Mouse (Mus musculus) forelimb bud, embryonic 11.5 days (tissue): ENCODE measurements at regions not wholly inside any gene's neighbourhood (a gene's known extent, or its start where the extent isn't known, plus 50 kb on each side); places are given as distances from the start of the nearest gene placed in this dataset.

Experiments
- DNase-seq: peaks from one replicate; pipeline ENCODE4 v3.0.0-alpha.2; 2012; ENCODE audit warnings: low read depth, low spot score

DNA sequence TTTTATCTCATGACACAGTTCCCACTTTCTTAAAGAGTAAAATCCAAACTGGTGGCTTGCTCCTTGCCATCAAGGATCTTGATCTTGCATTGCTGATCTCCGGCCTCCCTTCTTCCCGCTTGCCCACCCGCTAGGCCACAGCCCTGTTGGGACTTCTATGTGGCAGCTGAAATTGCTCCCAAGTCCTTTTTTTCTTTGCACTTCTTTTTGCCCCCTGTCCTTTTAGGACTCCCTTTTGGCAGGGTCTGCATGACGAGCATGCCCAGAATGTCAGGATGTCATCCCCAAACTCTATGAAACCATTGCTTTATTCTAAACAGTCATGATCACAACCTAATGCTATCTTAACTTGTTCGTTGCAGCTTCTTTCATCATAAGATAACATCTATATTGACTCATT, 588.6 kb downstream of the Tox3 start:
- no peak for DNase-seq

DNA sequence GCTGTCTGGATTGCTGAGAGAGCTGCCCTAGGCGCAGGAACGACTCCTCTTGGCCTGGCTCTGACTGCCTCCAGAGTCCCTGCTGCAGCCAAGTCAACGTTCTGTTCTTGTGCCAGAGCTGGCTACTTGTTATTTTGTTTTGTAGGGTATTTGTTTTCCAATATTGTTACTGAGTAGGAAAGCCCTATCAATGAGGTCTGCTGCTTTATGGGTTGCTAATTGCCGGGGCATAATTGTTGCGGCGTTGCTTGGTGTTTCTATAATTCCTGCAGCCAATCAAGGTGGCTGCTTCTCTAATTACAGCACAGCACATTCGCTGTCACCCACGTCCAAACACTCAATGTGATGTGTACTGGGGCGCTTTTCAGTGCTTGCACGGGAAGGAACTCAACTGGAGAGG, 589.4 kb downstream of the Tox3 start:
- DNase-seq, result no peak

GRCm38 (mm10) chr8:89755951-89756350, 592.2 kb downstream of the Tox3 start:
- DNase-seq, result no peak

DNA sequence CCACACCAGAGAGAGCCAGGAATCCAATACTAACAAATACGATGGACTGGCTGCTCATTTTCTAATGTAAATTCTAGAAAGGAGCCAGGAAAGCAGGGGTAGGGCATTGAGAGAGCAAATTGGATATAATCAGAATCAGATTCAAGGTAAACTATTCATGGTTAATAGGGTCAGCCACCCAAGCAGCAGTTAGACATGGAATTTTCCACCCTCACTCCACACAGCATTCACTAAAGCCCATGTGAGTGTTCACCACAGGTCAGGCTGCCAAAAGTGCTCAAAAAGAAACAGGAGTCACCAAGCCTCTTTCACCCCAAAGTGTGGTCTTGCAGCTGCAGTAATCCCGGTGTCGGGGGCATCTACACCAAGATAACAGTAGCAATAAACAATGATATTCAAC, 596.9 kb downstream of the Tox3 start:
- no peak for DNase-seq

DNA sequence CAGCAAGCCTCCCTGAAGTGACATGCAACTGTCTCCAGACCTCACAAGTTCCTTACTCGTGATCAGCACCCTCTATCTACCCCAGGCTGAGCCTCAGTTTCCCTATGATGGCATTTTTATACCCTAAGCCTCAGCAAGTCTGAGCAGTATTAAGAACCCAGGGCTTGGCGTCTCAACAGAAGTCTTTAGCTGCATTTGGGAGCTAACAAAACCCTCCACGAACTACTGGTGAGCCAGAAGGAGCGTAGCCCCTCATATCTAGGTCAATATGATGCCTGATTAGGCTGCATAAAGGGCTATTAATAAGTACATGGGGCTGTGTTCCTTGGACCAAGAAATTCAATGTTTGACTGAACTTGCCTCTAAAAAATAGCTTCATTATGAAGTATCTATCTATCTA, 600.4 kb downstream of the Tox3 start:
- DNase-seq, result no peak

- DNase-seq, result no peak
Observed at GRCm38 (mm10) chr8:89744267-89745028, 603.7 kb downstream of the Tox3 start.

DNA sequence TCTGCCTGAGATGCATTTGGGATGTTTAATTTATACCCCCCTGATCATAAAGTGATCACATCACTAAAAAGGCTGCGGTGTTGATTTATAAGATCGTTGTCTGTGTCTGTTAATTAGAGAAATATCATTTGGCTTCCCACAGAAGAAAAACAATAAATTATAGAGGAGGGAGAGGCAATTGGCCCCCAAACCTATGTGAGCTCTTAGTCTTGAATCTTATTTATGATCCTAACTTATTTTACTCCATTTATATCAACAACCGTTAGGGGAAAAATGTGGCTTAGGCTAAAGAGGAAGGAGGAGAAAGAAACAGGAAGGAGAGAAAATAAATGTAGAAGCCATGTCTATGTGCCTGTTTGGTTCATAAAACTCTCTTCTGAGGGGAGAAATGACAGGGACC, 609.5 kb downstream of the Tox3 start:
- DNase-seq, result no peak

GRCm38 (mm10) chr8:89737636-89738035, 610.5 kb downstream of the Tox3 start:
- no peak for DNase-seq

- DNase-seq, result no peak
Observed at GRCm38 (mm10) chr8:89727252-89727651, 620.9 kb downstream of the Tox3 start.

DNA sequence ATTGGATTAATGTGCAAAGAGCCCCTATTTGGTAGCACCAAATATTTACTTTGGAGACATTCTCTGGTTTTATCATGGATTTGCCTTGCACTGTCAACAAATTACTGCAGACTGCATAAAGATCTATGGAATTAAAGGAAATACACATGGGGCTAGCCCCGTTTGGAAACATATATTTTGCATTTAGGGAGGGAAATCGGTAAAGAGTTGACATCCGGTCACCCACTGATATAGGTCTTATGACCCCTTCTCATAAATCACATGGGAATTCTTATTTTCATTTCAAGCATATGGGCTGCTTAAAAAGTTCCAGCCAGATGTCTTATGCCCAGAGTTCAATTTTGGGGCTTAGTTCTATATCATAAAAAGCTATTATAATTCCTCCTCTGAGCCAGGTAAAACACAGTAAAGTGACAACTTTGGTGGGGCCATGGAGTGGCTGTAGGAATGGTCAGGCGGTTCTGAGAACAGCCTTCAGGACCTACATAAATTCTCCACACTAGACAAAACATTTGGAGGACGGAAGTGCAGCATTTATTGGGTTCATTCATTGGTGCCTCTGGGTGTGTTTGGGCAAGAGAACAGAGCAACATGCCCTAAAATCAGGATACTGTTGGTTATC, 626.3 kb downstream of the Tox3 start:
- DNase-seq, result no peak

DNA sequence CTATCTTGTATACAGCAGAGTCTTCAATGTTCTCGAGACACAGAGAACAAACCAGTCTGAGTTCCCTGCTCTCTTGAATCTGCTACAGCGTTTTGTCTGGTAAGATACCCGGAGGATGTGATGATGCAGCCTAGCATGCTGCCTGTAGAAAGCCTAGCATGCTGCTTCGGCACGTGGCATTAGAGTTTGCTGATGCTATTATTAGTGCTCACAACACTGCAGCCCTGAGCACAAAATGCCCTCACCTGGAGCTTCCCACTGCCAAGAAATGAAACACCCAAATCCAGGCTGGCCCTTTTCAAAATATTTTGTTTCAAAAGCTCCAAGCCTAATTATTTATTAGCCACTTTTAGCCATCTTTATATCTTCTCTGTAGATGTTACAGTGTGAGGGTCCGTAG, 634.3 kb downstream of the Tox3 start:
- no peak for DNase-seq

- no peak for DNase-seq
Observed at GRCm38 (mm10) chr8:89707341-89707928, 640.7 kb downstream of the Tox3 start.

DNA sequence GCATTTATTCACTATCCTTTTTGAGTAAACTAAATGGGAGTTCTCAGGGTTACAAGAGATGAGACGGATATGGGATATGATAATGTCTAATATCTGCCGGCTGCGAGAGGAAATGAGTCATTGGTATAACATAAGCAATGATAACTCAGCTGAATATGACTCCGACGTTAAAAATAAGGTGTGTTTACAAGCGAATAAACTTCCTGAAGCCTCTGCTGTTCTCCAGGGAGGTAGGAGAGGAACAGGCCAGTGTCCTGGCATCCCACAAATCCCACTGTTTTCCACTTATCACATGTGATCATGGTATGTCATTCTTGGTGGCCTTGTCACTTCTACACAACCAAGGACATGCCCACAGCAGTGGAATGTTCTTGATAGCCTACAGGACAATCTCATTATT, 641.7 kb upstream of the Sall1 start:
- no peak for DNase-seq

DNA sequence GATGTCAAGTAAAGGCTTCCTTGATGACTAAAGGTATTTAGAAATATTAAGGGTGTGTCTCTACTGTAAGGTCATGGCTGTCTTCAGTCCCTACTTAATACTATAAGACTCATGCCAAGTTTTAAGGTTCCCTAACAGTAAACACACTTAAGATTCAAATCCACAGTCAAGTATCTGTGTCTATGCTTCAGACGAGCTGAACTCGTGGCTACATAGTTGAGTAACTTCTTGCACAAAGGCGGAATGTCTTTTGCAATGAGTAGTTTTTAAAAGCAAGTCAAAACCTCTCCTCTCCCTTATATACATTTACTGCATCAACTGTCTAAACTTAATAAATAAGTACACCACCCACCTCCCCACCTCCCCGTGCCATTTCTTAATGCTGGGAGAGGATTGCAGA, 637.0 kb upstream of the Sall1 start:
- no peak for DNase-seq

DNA sequence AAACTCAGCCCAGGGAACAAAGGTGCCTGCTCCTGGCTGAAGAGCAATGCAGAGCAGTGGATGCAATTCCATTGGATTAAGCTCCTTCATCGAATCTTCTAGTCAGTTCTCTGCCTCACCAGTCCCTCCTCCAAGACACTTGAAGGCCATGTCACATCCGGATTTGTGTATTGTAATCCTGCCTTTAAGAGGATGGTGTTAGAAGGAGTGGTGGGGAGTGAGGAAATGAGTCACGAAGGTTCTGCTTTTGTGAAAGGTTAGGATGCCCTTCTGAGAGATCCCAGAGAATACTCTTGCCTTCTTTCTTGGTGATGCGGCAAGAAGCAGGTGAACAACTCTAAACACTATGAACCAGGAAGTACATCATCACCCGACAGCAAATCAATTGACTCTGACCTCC, 636.4 kb upstream of the Sall1 start:
- no peak for DNase-seq

GRCm38 (mm10) chr8:89679551-89679950, 635.6 kb upstream of the Sall1 start:
- DNase-seq, result no peak

DNA sequence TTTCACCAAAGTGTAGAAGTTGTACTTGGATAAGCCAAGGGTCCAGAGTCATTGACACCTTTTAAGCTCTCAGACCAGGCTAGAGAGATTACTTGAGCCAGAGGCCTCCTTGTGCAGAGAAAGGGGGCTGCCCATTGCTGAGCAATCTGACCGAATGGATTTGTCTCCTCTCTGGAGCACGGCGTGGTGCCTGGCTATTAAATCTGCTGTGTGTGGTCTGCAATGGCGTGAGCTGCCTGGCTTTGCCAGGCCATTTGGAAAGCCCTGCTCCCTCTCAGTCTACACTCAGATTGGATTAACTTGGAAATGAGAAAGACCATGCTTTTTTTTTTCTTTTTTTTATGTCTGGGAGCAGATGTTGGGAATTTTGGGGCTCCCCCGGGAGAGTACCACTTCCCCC, 633.3 kb upstream of the Sall1 start:
- DNase-seq, result peak; percentile 53

- no peak for DNase-seq
Observed at GRCm38 (mm10) chr8:89673911-89674310, 629.9 kb upstream of the Sall1 start.

DNA sequence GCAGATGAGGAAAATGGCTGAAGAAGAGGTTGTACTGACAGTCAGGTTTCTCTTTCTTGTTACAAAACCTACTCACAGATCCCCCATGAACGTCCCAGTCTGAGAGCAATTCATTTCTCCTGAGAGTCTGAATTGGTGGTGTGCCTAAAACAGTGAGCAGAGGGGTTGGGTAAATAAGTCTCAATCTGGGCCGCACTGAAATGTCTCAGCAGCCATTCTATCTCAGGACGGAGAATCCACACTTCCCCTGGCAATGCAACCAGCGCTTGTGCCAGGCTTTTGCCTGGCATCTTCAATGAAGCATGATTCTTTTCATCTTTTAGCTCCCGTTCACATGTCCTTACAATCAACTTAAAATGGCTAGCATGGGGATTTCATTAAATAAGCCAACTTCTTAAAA, 628.7 kb upstream of the Sall1 start:
- DNase-seq, result no peak

- DNase-seq, result no peak
Observed at GRCm38 (mm10) chr8:89664911-89665689, 621.1 kb upstream of the Sall1 start.

GRCm38 (mm10) chr8:89663859-89664258, 619.9 kb upstream of the Sall1 start:
- no peak for DNase-seq
